Mouse (Mus musculus): ENCODE data around the gene Tmem43. TPM values are rescaled to one million over a fixed set of nuclear protein-coding genes. Genes with fewer than 3 reads are reported as not detected.

Gene Tmem43
- polyA plus RNA-seq, 1 experiment from 2014 or later: 55.5 TPM

DNA sequence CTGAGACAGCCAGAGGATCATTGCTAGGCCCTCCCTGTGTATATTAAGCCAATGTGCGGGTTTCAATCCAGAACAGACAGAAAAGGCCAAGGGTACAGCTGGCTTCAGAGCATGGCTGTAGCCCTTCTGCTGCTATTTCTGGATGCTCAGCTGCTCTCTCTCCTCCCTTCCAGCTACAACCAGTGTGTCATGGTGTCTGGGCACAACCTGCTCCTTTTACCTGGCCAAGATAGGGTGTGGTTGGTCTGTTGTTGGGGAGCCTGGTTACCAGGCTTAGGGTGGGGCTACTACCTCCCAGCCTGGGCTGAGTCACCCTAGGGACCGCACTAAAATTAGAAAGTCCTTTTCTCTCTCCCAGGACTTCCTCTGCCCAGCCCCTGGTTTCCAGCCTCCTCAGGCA, 9.9 kb downstream of the Tmem43 start:
- no peak overlapping the region for H3K4me2 ChIP-seq (ENCODE audit: low read length)
- 94% methylated on average over 2 of the region's 2 CpGs for WGBS
- H3K9ac ChIP-seq (ENCODE audit: low read length): no peak overlapping the region
- H3K4me3 ChIP-seq (ENCODE audit: low read depth, low read length): no peak overlapping the region
- DNase-seq (ENCODE audit: low spot score) (no peak), ATAC-seq (no peak)
- no peaks in the 10 kb centered on the region for H3K4me1 ChIP-seq (ENCODE audit: control insufficient read depth, insufficient read depth, low read length)
- no peaks in the 10 kb centered on the region for H3K27me3 ChIP-seq (replicated peaks; ENCODE audit: control insufficient read depth, insufficient read depth, low read length)
- H3K36me3 ChIP-seq (ENCODE audit: control insufficient read depth, insufficient read depth, low read length): peaks cover 100% of the 10 kb centered on the region
- no peaks in the 10 kb centered on the region for H3K9me3 ChIP-seq (replicated peaks; ENCODE audit: control insufficient read depth, low read length)
- H3K27ac ChIP-seq (ENCODE audit: low read depth, low read length): no peak overlapping the region

DNA sequence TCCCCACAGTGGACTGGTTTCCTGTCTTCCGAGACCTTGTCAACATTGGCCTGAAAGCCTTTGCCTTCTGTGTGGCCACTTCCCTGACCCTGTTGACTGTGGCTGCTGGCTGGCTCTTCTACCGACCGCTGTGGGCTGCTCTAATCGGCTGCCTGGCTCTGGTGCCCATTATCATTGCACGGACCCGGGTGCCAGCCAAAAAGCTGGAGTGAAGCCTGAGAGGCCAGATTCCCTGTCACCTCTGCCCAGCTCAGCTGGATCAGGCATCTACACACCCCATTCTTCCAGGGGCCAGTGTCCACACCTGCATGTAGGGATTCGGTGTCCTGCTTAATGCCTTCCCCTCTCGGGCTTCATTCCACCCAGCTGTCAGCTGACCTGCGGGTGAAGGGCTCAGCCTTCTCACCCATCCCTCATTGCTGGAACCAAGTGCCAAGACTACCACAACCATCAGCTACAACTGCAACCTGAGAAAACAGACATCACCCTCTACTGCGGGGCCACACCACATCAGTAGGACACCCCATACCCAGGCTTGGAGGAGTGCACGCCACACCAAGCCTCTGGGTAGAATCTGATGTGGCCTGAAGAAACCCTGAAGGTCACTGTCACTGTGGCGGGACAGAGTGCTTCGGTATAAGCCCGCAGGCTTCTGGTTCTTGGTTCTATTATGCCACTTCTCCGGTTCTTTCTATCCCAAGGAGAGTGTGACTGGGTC, 13.4 kb downstream of the Tmem43 start:
- Histone ChIP-seq H3K9me3 (replicated peaks; ENCODE audit: control insufficient read depth, low read length) (no peaks in the 10 kb centered on the region), H3K27ac (ENCODE audit: low read depth, low read length) (no peak overlapping the region), H3K36me3 (ENCODE audit: control insufficient read depth, insufficient read depth, low read length) (peaks cover 99% of the 10 kb centered on the region), H3K27me3 (replicated peaks; ENCODE audit: control insufficient read depth, insufficient read depth, low read length) (no peaks in the 10 kb centered on the region), H3K4me1 (ENCODE audit: control insufficient read depth, insufficient read depth, low read length) (no peaks in the 10 kb centered on the region), H3K4me3 (ENCODE audit: low read depth, low read length) (no peak overlapping the region), H3K4me2 (ENCODE audit: low read length) (no peak overlapping the region), H3K9ac (ENCODE audit: low read length) (no peak overlapping the region)
- 94% methylated on average over 15 of the region's 15 CpGs for WGBS
- DNase-seq (ENCODE audit: low spot score): no peak
- no peak for ATAC-seq

DNA sequence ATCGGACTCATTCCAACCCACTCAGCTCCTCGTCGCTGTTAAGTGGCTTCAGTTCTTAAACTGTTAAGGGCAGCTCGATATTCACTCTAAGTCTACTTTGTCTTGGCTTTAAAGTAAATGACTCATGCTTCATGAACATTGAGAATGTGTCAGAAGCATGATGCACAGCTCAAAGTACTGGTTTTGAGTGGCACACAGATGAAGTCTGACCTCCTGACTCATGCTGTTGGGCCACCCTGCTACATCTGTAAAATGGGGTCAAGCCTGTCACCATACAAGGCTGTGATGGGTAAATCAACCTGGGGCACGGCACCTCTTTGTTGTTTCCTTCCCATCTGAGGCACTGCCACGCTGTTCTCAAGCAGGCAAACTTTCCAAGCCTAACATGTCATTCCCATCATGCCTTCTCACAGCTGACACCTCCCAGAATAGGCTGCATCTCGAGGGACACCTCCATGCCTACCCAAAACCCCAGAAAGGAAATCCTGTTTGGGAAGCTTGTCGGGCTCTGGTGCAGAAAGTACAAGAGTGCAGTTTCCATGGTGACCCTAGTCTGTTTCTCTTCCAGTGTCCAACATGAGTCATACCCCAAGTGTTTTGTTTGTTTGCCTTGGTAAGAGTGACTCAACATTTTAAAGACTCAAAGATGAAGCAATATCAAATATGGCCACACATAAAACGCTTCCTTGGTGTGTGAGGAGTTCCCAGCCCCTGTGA, 15.2 kb downstream of the Tmem43 start:
- WGBS: 88% methylated on average over 9 of the region's 9 CpGs
- Histone ChIP-seq H3K27ac (ENCODE audit: low read depth, low read length) (no peak overlapping the region), H3K27me3 (replicated peaks; ENCODE audit: control insufficient read depth, insufficient read depth, low read length) (no peaks in the 10 kb centered on the region), H3K36me3 (ENCODE audit: control insufficient read depth, insufficient read depth, low read length) (peaks cover 98% of the 10 kb centered on the region), H3K4me3 (ENCODE audit: low read depth, low read length) (no peak overlapping the region), H3K4me1 (ENCODE audit: control insufficient read depth, insufficient read depth, low read length) (no peaks in the 10 kb centered on the region), H3K9me3 (replicated peaks; ENCODE audit: control insufficient read depth, low read length) (no peaks in the 10 kb centered on the region), H3K9ac (ENCODE audit: low read length) (no peak overlapping the region), H3K4me2 (ENCODE audit: low read length) (no peak overlapping the region)
- DNase-seq (ENCODE audit: low spot score): no peak
- ATAC-seq: no peak

DNA sequence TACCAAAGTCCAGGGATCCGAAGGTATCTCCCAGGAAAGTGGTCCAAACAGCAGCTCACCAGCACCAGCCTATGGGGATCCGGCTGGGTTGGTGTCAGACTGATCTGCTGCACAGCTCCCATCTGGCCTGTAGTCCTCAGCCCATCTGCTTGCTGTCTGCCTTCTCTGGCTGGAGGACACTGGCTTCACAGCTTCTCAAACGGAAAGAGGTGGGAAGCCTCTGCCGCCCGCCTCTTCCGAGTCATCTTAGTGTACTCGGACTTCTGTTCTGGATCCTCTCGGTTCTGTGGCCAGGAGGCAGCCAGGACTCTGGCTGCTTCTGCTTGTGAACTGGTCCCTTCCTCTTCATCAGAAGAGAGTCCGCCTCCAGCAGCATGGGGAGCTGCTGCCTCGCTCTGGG, 16.4 kb downstream of the Tmem43 start:
- H3K36me3 ChIP-seq (ENCODE audit: control insufficient read depth, insufficient read depth, low read length): peaks cover 96% of the 10 kb centered on the region

DNA sequence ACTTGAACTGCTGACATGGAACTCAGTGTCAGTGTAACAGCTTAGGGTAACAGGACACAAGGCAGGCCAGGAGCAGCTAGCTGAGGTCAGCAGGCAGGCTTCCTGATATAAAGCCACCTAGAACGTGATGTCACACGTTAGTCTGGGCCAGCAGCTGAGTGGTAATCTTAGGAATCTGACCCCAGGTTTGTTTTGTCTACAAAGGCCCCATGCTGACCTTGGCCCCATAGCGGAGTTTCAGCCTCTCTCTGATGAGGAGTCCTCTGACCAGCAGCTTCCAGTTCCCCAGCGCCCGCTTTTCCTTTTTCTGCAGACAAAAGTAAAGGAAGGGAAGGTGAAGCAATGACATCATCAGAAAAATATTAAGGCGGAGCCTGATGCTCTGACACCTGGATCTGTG, 17.5 kb downstream of the Tmem43 start:
- H3K4me2 ChIP-seq (ENCODE audit: low read length): no peak overlapping the region
- H3K4me3 ChIP-seq (ENCODE audit: low read depth, low read length): no peak overlapping the region
- H3K27me3 ChIP-seq (replicated peaks; ENCODE audit: control insufficient read depth, insufficient read depth, low read length): no peaks in the 10 kb centered on the region
- H3K4me1 ChIP-seq (ENCODE audit: control insufficient read depth, insufficient read depth, low read length): no peaks in the 10 kb centered on the region
- H3K36me3 ChIP-seq (ENCODE audit: control insufficient read depth, insufficient read depth, low read length): peaks cover 95% of the 10 kb centered on the region
- no peak for DNase-seq (ENCODE audit: low spot score)
- H3K9ac ChIP-seq (ENCODE audit: low read length): no peak overlapping the region
- ATAC-seq: no peak
- 73% methylated on average over 6 of the region's 6 CpGs for WGBS
- no peak overlapping the region for H3K27ac ChIP-seq (ENCODE audit: low read depth, low read length)
- H3K9me3 ChIP-seq (replicated peaks; ENCODE audit: control insufficient read depth, low read length): no peaks in the 10 kb centered on the region

More for the DNA sequence above, 16.4 kb downstream of the Tmem43 start:
- Histone ChIP-seq H3K9me3 (replicated peaks; ENCODE audit: control insufficient read depth, low read length) (no peaks in the 10 kb centered on the region), H3K4me2 (ENCODE audit: low read length) (no peak overlapping the region), H3K9ac (ENCODE audit: low read length) (no peak overlapping the region), H3K27me3 (replicated peaks; ENCODE audit: control insufficient read depth, insufficient read depth, low read length) (no peaks in the 10 kb centered on the region), H3K4me1 (ENCODE audit: control insufficient read depth, insufficient read depth, low read length) (no peaks in the 10 kb centered on the region), H3K27ac (ENCODE audit: low read depth, low read length) (no peak overlapping the region), H3K4me3 (ENCODE audit: low read depth, low read length) (no peak overlapping the region)
- ATAC-seq (no peak), DNase-seq (ENCODE audit: low spot score) (no peak)
- WGBS: 83% methylated on average over 10 of the region's 10 CpGs

DNA sequence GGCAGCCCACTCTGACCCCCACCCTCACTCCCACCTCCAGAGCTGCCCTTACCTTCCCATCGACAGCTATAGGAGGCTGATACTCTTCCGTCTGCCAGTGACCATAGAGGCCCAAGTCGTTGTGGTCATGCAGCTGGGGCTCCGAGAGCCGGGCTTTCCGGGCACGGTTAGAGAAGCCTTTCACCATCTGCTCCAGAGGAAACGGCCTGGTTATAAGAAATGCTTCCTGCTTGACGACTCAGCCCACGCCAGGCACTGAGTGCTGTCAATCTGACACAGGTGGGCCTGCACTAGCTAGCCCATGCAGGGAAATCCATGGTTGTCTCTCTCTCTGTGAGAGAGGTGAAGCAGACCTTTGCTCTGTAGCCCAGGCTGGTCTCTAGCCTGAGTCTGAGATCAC, 19.6 kb downstream of the Tmem43 start:
- Histone ChIP-seq H3K27ac (ENCODE audit: low read depth, low read length) (no peak overlapping the region), H3K4me2 (ENCODE audit: low read length) (no peak overlapping the region), H3K27me3 (replicated peaks; ENCODE audit: control insufficient read depth, insufficient read depth, low read length) (no peaks in the 10 kb centered on the region), H3K4me3 (ENCODE audit: low read depth, low read length) (no peak overlapping the region), H3K36me3 (ENCODE audit: control insufficient read depth, insufficient read depth, low read length) (peaks cover 95% of the 10 kb centered on the region), H3K4me1 (ENCODE audit: control insufficient read depth, insufficient read depth, low read length) (no peaks in the 10 kb centered on the region), H3K9me3 (replicated peaks; ENCODE audit: control insufficient read depth, low read length) (no peaks in the 10 kb centered on the region), H3K9ac (ENCODE audit: low read length) (no peak overlapping the region)
- ATAC-seq (no peak), DNase-seq (ENCODE audit: low spot score) (no peak)
- 92% methylated on average over 10 of the region's 10 CpGs for WGBS

DNA sequence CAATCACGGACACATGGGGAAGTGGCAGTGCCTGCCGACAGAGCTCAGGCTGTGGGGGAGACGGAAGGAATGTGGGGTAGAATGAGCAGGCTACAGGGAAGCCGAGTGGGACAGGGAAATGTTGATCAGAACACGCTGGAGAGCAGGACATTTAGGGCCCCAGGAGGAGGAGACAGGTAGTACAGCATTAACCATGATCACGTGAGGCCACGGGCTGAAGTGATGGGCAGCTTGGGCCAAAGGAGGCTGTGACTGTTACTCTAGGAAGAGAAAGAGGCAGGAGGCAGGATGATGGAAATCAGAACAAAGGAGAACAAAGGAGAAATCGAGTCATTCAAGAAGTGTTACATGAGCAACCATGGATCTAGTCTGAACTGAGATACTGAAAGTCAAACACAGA, 21.0 kb downstream of the Tmem43 start:
- peaks cover 96% of the 10 kb centered on the region for H3K36me3 ChIP-seq (ENCODE audit: control insufficient read depth, insufficient read depth, low read length)

DNA sequence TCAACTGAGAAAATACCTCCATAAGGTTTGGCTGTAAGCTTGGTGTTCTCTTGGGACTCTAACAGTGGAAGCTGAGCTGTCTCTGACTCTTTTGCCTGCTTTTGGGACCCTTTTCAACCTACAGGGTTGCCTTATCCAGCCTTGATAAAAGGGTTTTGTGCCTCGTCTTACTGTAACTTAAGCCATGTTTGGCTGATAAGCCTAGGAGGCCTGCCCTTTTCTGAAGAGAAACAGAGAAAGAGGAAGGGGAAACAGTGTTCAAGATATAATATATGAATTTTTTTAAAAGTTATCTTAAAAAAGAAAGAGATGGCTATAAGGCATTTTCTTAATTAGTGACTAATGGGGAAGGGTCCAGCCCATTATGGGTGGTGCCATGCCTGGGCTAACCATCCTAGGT, 29.8 kb downstream of the Tmem43 start:
- H3K36me3 ChIP-seq (ENCODE audit: control insufficient read depth, insufficient read depth, low read length): peaks cover 99% of the 10 kb centered on the region

More for the DNA sequence above, 21.0 kb downstream of the Tmem43 start:
- Histone ChIP-seq H3K9ac (ENCODE audit: low read length) (no peak overlapping the region), H3K27me3 (replicated peaks; ENCODE audit: control insufficient read depth, insufficient read depth, low read length) (no peaks in the 10 kb centered on the region), H3K27ac (ENCODE audit: low read depth, low read length) (no peak overlapping the region), H3K9me3 (replicated peaks; ENCODE audit: control insufficient read depth, low read length) (no peaks in the 10 kb centered on the region), H3K4me1 (ENCODE audit: control insufficient read depth, insufficient read depth, low read length) (no peaks in the 10 kb centered on the region), H3K4me3 (ENCODE audit: low read depth, low read length) (no peak overlapping the region), H3K4me2 (ENCODE audit: low read length) (no peak overlapping the region)
- DNase-seq (ENCODE audit: low spot score) (no peak), ATAC-seq (no peak)
- 92% methylated on average over 8 of the region's 8 CpGs for WGBS

DNA sequence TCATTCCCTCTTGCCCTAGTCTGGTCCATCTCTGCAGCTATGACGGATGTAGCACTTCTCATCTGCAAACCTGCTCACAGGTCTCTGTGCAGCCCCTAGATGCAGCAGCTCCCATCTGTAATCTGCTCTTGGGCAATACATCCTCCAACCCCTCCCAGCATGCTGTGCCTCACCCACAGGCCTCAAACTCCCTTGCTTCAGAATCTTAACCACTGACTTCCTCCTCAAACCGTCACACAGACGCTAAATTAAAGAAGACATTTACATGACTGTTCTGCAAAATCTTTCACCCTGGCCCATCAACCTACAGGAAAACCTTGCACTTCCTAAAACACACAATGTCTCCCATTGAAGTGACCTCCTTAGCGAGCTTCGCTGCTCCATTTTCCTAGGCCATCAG, 32.5 kb downstream of the Tmem43 start:
- H3K27me3 ChIP-seq (replicated peaks; ENCODE audit: control insufficient read depth, insufficient read depth, low read length): no peaks in the 10 kb centered on the region
- H3K36me3 ChIP-seq (ENCODE audit: control insufficient read depth, insufficient read depth, low read length): peaks cover 84% of the 10 kb centered on the region
- H3K9me3 ChIP-seq (replicated peaks; ENCODE audit: control insufficient read depth, low read length): no peaks in the 10 kb centered on the region
- H3K4me2 ChIP-seq (ENCODE audit: low read length): no peak overlapping the region
- 91% methylated on average over 5 of the region's 5 CpGs for WGBS
- no peak overlapping the region for H3K9ac ChIP-seq (ENCODE audit: low read length)
- DNase-seq (ENCODE audit: low spot score): no peak
- no peak for ATAC-seq
- no peak overlapping the region for H3K27ac ChIP-seq (ENCODE audit: low read depth, low read length)
- H3K4me3 ChIP-seq (ENCODE audit: low read depth, low read length): no peak overlapping the region
- no peaks in the 10 kb centered on the region for H3K4me1 ChIP-seq (ENCODE audit: control insufficient read depth, insufficient read depth, low read length)

More for the DNA sequence above, 29.8 kb downstream of the Tmem43 start:
- no peak overlapping the region for H3K9ac ChIP-seq (ENCODE audit: low read length)
- H3K4me3 ChIP-seq (ENCODE audit: low read depth, low read length): no peak overlapping the region
- DNase-seq (ENCODE audit: low spot score): no peak
- 74% methylated on average over 1 of the region's 1 CpGs for WGBS
- H3K4me1 ChIP-seq (ENCODE audit: control insufficient read depth, insufficient read depth, low read length): no peaks in the 10 kb centered on the region
- no peak overlapping the region for H3K4me2 ChIP-seq (ENCODE audit: low read length)
- no peak for ATAC-seq
- H3K27ac ChIP-seq (ENCODE audit: low read depth, low read length): no peak overlapping the region
- no peaks in the 10 kb centered on the region for H3K27me3 ChIP-seq (replicated peaks; ENCODE audit: control insufficient read depth, insufficient read depth, low read length)
- no peaks in the 10 kb centered on the region for H3K9me3 ChIP-seq (replicated peaks; ENCODE audit: control insufficient read depth, low read length)
